Mouse (Mus musculus): ENCODE measurements around the gene Trappc5. TPM values are rescaled to one million over a fixed set of nuclear protein-coding genes. Genes with fewer than 3 reads are reported as not detected.

Gene Trappc5
- total RNA-seq, 2 experiments from 2014 or later, result 27.9 to 28.5 TPM

Other genes starting within 250 kb of the Trappc5 start
- gene Pex11g, start 208.6 kb upstream of the Trappc5 start, total RNA-seq (2021), result 1 to 10 TPM in 1 of 2 experiments, under 1 TPM in 1; 0.91 to 1.8 TPM
- gene Tex45, start 205.4 kb upstream of the Trappc5 start, total RNA-seq (2021), result under 1 TPM in 1 of 2 experiments, not detected in 1; 0.28 TPM
- 10 to 100 TPM; 25.3 to 27.4 TPM for gene Zfp358, start 183.2 kb upstream of the Trappc5 start, total RNA-seq (2021)
- gene Mcoln1, start 175.8 kb upstream of the Trappc5 start, total RNA-seq (2021), result 10 to 100 TPM; 63.3 to 77.4 TPM
- 10 to 100 TPM; 64.8 to 71.0 TPM for gene Pnpla6, start 160.9 kb upstream of the Trappc5 start, total RNA-seq (2021)
- not detected for gene C330021F23Rik, start 108.3 kb upstream of the Trappc5 start, total RNA-seq (2021)
- 10 to 100 TPM; 45.8 to 49.8 TPM for gene Camsap3, start 89.0 kb upstream of the Trappc5 start, total RNA-seq (2021)
- gene Xab2, start 55.0 kb upstream of the Trappc5 start, total RNA-seq (2021), result 10 to 100 TPM; 33.1 to 34.9 TPM
- gene Pet100, start 54.8 kb upstream of the Trappc5 start, total RNA-seq (2021), result 10 to 100 TPM; 80.0 to 95.8 TPM
- 1 to 10 TPM in 1 of 2 experiments, not detected in 1; 2.1 TPM for gene Pcp2, start 50.8 kb upstream of the Trappc5 start, total RNA-seq (2021)
- 10 to 100 TPM; 34.0 to 51.8 TPM for gene Stxbp2, start 45.3 kb upstream of the Trappc5 start, total RNA-seq (2021)
- gene Retn, start 20.5 kb upstream of the Trappc5 start, total RNA-seq (2021), result under 1 TPM; 0.39 to 0.45 TPM
- under 1 TPM in 1 of 2 experiments, not detected in 1; 0.33 TPM for gene Mcemp1, start 10.5 kb upstream of the Trappc5 start, total RNA-seq (2021)
- gene Fcor, start 3.9 kb upstream of the Trappc5 start, total RNA-seq (2021), result 10 to 100 TPM; 19.8 to 23.4 TPM
- not detected for gene Fcer2a, start 17.9 kb downstream of the Trappc5 start, total RNA-seq (2021)
- not detected for gene Clec4g, start 44.4 kb downstream of the Trappc5 start, total RNA-seq (2021)
- gene Cd209a, start 72.7 kb downstream of the Trappc5 start, total RNA-seq (2021), result not detected
- not detected for gene Cd209e, start 178.0 kb downstream of the Trappc5 start, total RNA-seq (2021)
- gene Cd209d, start 202.3 kb downstream of the Trappc5 start, total RNA-seq (2021), result not detected

Data from layer of hippocampus, postnatal 14 days (tissue).